Mouse (Mus musculus): ENCODE results near the gene D11Wsu47e. TPM values are rescaled to one million over a fixed set of nuclear protein-coding genes. Genes with fewer than 3 reads are reported as not detected.

The D11Wsu47e gene
- polyA plus RNA-seq, 1 experiment, result 3.1 TPM

GRCm38 (mm10) chr11:113739213-113739612 lies 55.0 kb downstream of the D11Wsu47e start:
- Histone ChIP-seq H3K27me3 (ENCODE audit: control insufficient read depth, insufficient read depth, low read length) (no peaks in the 10 kb centered on the region), H3K4me1 (ENCODE audit: control insufficient read depth, insufficient read depth, insufficient read length, low read length) (peaks cover 37% of the 10 kb centered on the region), H3K4me3 (ENCODE audit: low read depth, low read length) (no peak overlapping the region), H3K36me3 (ENCODE audit: control insufficient read depth, insufficient read depth, low read length) (peaks cover 11% of the 10 kb centered on the region), H3K27ac (ENCODE audit: insufficient read depth, low read depth, low read length) (peak overlapping the region; percentile 24; the same call in 1 of the 2 replicates)
- WGBS, result 33% methylated on average over 8 of the region's 8 CpGs
- TF ChIP-seq POLR2A (IDR thresholded peaks at IDR 0.05; ENCODE audit: low read depth, low read length) (no peak), CTCF (IDR thresholded peaks at IDR 0.05; ENCODE audit: extremely low read depth, insufficient read length, insufficient replicate concordance, low read depth, low read length) (no peak)

DNA sequence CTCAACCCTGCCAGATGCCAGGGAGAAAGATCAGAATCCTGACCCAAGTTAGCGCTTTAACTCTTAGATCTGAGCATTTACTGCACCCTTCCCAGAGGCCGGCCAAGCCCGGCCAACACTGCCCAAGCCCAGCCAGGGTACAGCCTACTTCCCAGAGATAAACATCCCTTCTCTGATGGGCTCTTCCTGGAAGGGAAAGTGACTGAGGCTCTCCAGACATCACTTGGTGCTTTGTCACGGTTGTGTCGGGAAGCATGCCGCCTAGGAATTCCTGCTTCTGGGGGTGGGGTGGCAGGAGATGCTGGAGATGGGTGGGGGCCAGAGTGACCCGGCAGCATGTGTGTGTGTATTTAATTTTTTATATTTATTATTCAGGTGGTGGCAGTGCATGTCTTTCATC lies 55.9 kb downstream of the D11Wsu47e start:
- WGBS, result 48% methylated on average over 7 of the region's 7 CpGs
- peaks cover 30% of the 10 kb centered on the region for H3K4me1 ChIP-seq (ENCODE audit: control insufficient read depth, insufficient read depth, insufficient read length, low read length)
- peaks cover 11% of the 10 kb centered on the region for H3K36me3 ChIP-seq (ENCODE audit: control insufficient read depth, insufficient read depth, low read length)
- H3K27me3 ChIP-seq (ENCODE audit: control insufficient read depth, insufficient read depth, low read length), result no peaks in the 10 kb centered on the region
- peak overlapping the region; percentile 24 for H3K27ac ChIP-seq (ENCODE audit: insufficient read depth, low read depth, low read length)
- TF ChIP-seq POLR2A (IDR thresholded peaks at IDR 0.05; ENCODE audit: low read depth, low read length), result no peak
- TF ChIP-seq CTCF (IDR thresholded peaks at IDR 0.05; ENCODE audit: extremely low read depth, insufficient read length, insufficient replicate concordance, low read depth, low read length), result no peak
- no peak overlapping the region for H3K4me3 ChIP-seq (ENCODE audit: low read depth, low read length)

- Histone ChIP-seq H3K4me1 (ENCODE audit: control insufficient read depth, insufficient read depth, insufficient read length, low read length) (peaks cover 30% of the 10 kb centered on the region), H3K36me3 (ENCODE audit: control insufficient read depth, insufficient read depth, low read length) (peaks cover 11% of the 10 kb centered on the region), H3K27ac (ENCODE audit: insufficient read depth, low read depth, low read length) (no peak overlapping the region), H3K27me3 (ENCODE audit: control insufficient read depth, insufficient read depth, low read length) (no peaks in the 10 kb centered on the region), H3K4me3 (ENCODE audit: low read depth, low read length) (no peak overlapping the region)
- WGBS, result 100% methylated on average over 1 of the region's 1 CpGs
- peak; percentile 29; the same call in 1 of the 2 replicates for TF ChIP-seq CTCF (IDR thresholded peaks at IDR 0.05; ENCODE audit: extremely low read depth, insufficient read length, insufficient replicate concordance, low read depth, low read length)
- TF ChIP-seq POLR2A (IDR thresholded peaks at IDR 0.05; ENCODE audit: low read depth, low read length), result no peak
Measured at GRCm38 (mm10) chr11:113742998-113743397, 58.8 kb downstream of the D11Wsu47e start.

Other genes starting within 250 kb of the D11Wsu47e start
- 0.23 and 2.2 TPM in 2 replicates for gene Sstr2, start 65.1 kb upstream of the D11Wsu47e start, polyA plus RNA-seq (2012; rRNA removed)
- 30.2 and 50.2 TPM in 2 replicates for gene Cog1, start 35.2 kb upstream of the D11Wsu47e start, polyA plus RNA-seq (2012; rRNA removed)
- gene Slc39a11, start 34.3 kb upstream of the D11Wsu47e start, polyA plus RNA-seq (2012; rRNA removed), result 30.5 and 32.4 TPM in 2 replicates
- gene Fam104a, start 257 bp upstream of the D11Wsu47e start, polyA plus RNA-seq (2012; rRNA removed), result 19.1 and 33.4 TPM in 2 replicates
- not detected in 2 replicates for gene Cpsf4l, start 25.6 kb downstream of the D11Wsu47e start, polyA plus RNA-seq (2012; rRNA removed)
- gene Cdc42ep4, start 67.5 kb downstream of the D11Wsu47e start, polyA plus RNA-seq (2012; rRNA removed), result 22.9 and 41.4 TPM in 2 replicates

Measured in small intestine, adult 2 months (tissue).